Mouse (Mus musculus) testis, adult 2 months (tissue): Measurements from ENCODE around the gene Tgfbr3. TPM values are rescaled to one million over a fixed set of nuclear protein-coding genes. Genes with fewer than 3 reads are reported as not detected.

Source experiments
- H3K27ac ChIP-seq: fragments of 200-500 bp; 2 replicates; pipeline ENCODE4 v1.5.1; 2012; ENCODE audit warnings: low read depth, low read length; ENCODE audit not compliant: control insufficient read depth, insufficient read depth
- H3K27me3 ChIP-seq: fragments of 200-500 bp; 2 replicates; pipeline ENCODE4 v1.6.1; 2012; ENCODE audit warnings: mild to moderate bottlenecking, low read length, moderate library complexity; ENCODE audit not compliant: control insufficient read depth, insufficient read depth
- H3K36me3 ChIP-seq: fragments of 200-500 bp; 2 replicates; pipeline ENCODE4 v1.6.1; 2012; ENCODE audit warnings: mild to moderate bottlenecking, low read length; ENCODE audit not compliant: control insufficient read depth, insufficient read depth
- H3K4me1 ChIP-seq: fragments of 200-500 bp; 2 replicates; pipeline ENCODE4 v1.6.1; 2012; ENCODE audit warnings: low read length; ENCODE audit not compliant: control insufficient read depth, insufficient read depth
- H3K4me3 ChIP-seq: fragments of 200-500 bp; 2 replicates; pipeline ENCODE4 v1.5.1; 2012; ENCODE audit warnings: low read depth, mild to moderate bottlenecking, low read length, moderate library complexity, mixed read lengths; ENCODE audit not compliant: control insufficient read depth
- CTCF ChIP-seq: fragments of 200-500 bp; IDR thresholded peaks from 2 replicates; pipeline ENCODE4 v1.5.1; 2012; ENCODE audit warnings: low read depth, mild to moderate bottlenecking, inconsistent platforms, low read length, moderate library complexity; ENCODE audit not compliant: control insufficient read depth, insufficient read depth, insufficient replicate concordance
- POLR2A ChIP-seq: fragments of 200-500 bp; IDR thresholded peaks from 2 replicates; pipeline ENCODE4 v1.6.1; 2012; ENCODE audit warnings: low read depth, mild to moderate bottlenecking, inconsistent platforms, low read length, moderate library complexity; ENCODE audit not compliant: control insufficient read depth
- polyA plus RNA-seq: library from polyadenylated mRNA; depleted of rRNA; stranded (reverse); fragments of >200 nt; gene quantifications from 2 replicates; pipeline ENCODE4 v1.2.3, GENCODE M21; 2012

Tgfbr3 gene
- polyA plus RNA-seq, 1 experiment: 8.4 TPM

- H3K4me3 ChIP-seq: no peak overlapping the region
- H3K27me3 ChIP-seq: no peaks in the 10 kb centered on the region
- H3K4me1 ChIP-seq: no peaks in the 10 kb centered on the region
- H3K36me3 ChIP-seq: no peaks in the 10 kb centered on the region
- TF ChIP-seq CTCF: no peak
- no peak for TF ChIP-seq POLR2A
- H3K27ac ChIP-seq: no peak overlapping the region
These were observed 160.1 kb downstream of the Tgfbr3 start for GRCm38 (mm10) chr5:107129304-107129703.

- Histone ChIP-seq H3K4me3 (no peak overlapping the region), H3K4me1 (no peaks in the 10 kb centered on the region; the same call in 1 of the 2 replicates), H3K36me3 (no peaks in the 10 kb centered on the region), H3K27ac (no peak overlapping the region), H3K27me3 (no peaks in the 10 kb centered on the region)
- TF ChIP-seq POLR2A: no peak
- TF ChIP-seq CTCF: no peak
These were observed 162.9 kb downstream of the Tgfbr3 start for GRCm38 (mm10) chr5:107126561-107126960.

GRCm38 (mm10) chr5:107125131-107125530 is 164.3 kb downstream of the Tgfbr3 start:
- H3K27me3 ChIP-seq: no peaks in the 10 kb centered on the region
- H3K27ac ChIP-seq: no peak overlapping the region
- H3K4me1 ChIP-seq: no peaks in the 10 kb centered on the region; the same call in 1 of the 2 replicates

DNA sequence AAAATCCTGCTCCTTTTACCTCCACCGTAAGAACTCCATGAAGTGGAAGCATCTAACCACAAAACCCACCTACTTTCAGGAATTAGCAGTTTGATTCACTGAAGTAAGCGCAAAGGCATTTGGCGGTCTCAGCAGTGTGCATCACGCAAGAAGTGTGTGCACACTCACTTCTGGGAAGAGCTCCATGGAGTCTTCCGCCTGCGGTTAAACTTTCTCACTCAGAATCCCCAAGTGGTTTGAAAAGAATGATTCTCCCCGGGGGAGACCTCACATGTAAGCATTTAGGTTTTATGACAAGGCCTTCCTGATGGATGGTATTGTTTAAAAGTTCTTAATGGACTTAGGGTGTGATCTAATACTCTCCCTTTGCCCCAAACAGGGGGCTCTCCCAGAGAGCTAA is 164.9 kb downstream of the Tgfbr3 start:
- no peak overlapping the region for H3K27ac ChIP-seq
- no peaks in the 10 kb centered on the region for H3K27me3 ChIP-seq
- H3K4me1 ChIP-seq: peaks cover 3% of the 10 kb centered on the region
- H3K4me3 ChIP-seq: no peak overlapping the region
- H3K36me3 ChIP-seq: no peaks in the 10 kb centered on the region
- TF ChIP-seq POLR2A: no peak
- no peak for TF ChIP-seq CTCF

More at GRCm38 (mm10) chr5:107125131-107125530, 164.3 kb downstream of the Tgfbr3 start:
- Histone ChIP-seq H3K4me3 (no peak overlapping the region), H3K36me3 (no peaks in the 10 kb centered on the region)
- no peak for TF ChIP-seq CTCF
- no peak for TF ChIP-seq POLR2A

DNA sequence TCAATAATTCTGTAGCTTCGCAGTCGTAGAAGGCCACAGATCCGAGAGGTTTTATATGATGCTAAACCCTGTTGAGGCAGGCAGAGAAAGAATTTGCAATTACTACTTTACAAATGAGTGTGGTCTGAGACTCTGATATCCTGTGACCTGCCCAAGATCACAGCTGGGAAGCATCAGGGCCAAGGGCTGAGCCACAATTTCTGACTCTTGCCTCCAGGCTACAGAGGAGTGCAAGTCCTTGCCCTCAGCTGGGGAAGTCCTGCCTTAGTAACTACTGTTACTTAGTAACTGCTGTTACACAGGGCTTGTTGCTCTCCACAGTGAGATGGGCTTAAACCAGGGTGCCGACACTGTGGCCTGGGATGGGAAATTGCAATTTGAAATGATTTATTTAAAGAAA is 166.8 kb downstream of the Tgfbr3 start:
- no peaks in the 10 kb centered on the region for H3K36me3 ChIP-seq
- H3K4me1 ChIP-seq: peaks cover 3% of the 10 kb centered on the region
- no peaks in the 10 kb centered on the region for H3K27me3 ChIP-seq
- TF ChIP-seq POLR2A (no peak), CTCF (no peak)
- H3K4me3 ChIP-seq: no peak overlapping the region
- no peak overlapping the region for H3K27ac ChIP-seq

- Histone ChIP-seq H3K4me1 (peaks cover 3% of the 10 kb centered on the region), H3K27me3 (no peaks in the 10 kb centered on the region), H3K27ac (peak overlapping the region; percentile 18; the same call in 1 of the 2 replicates), H3K36me3 (no peaks in the 10 kb centered on the region), H3K4me3 (no peak overlapping the region)
- TF ChIP-seq CTCF (no peak), POLR2A (no peak)
These were observed 168.3 kb downstream of the Tgfbr3 start for GRCm38 (mm10) chr5:107121086-107121485.

- Histone ChIP-seq H3K4me3 (no peak overlapping the region), H3K36me3 (no peaks in the 10 kb centered on the region), H3K27me3 (no peaks in the 10 kb centered on the region), H3K4me1 (peaks cover 3% of the 10 kb centered on the region), H3K27ac (peak overlapping the region; percentile 18; the same call in 1 of the 2 replicates)
- no peak for TF ChIP-seq POLR2A
- TF ChIP-seq CTCF: no peak
These were observed 168.8 kb downstream of the Tgfbr3 start for GRCm38 (mm10) chr5:107120624-107121023.

DNA sequence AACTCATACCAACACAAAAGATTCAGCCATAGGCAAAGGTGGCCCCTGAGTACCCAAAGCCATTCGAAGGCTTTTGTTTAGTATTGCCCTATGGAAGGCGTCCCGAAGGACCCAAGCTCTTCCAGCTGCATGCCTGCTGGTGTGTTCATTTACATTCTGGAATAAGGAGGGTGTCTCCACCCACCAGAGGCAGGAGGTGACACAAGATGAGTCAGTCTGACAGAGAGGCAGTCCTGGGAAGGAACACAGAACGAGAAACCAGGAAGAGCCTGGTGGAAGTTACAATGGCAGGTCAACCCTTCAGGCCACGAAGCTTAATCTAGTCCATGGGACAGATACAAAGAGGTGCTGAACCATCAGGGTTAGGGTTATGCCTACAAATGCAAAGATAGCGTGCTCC is 169.5 kb downstream of the Tgfbr3 start:
- no peaks in the 10 kb centered on the region for H3K36me3 ChIP-seq
- no peak overlapping the region for H3K4me3 ChIP-seq
- peak overlapping the region; percentile 44; the same call in 1 of the 2 replicates for H3K27ac ChIP-seq
- no peaks in the 10 kb centered on the region for H3K27me3 ChIP-seq
- TF ChIP-seq POLR2A: no peak
- no peak for TF ChIP-seq CTCF
- peaks cover 3% of the 10 kb centered on the region for H3K4me1 ChIP-seq
